Mouse (Mus musculus) MEL (cell line): ENCODE data around the gene Lpar3. TPM values are rescaled to one million over a fixed set of nuclear protein-coding genes. Genes with fewer than 3 reads are reported as not detected.

Experiments used
- DNase-seq: peaks from one replicate; pipeline ENCODE4 v3.0.0; 2011; ENCODE audit warnings: low read depth, low spot score
- H3K27ac ChIP-seq: 2 replicates; pipeline ENCODE4 v1.5.1; 2012; ENCODE audit warnings: low read depth, mild to moderate bottlenecking, control low read depth, low read length, moderate library complexity; ENCODE audit not compliant: control insufficient read depth
- H3K27me3 ChIP-seq, 2 experiments: fragments of 150-350 bp in 1 of 2; sonication (generic) in 1 of 2; 2 replicates each; pipeline ENCODE4 v1.6.1; 2012; ENCODE audit warnings: low read length in 2 of 2, mild to moderate bottlenecking in 2 of 2, improper control_type of control experiment in 1 of 2, moderate library complexity in 1 of 2; ENCODE audit not compliant: insufficient read depth in 2 of 2, control insufficient read depth in 1 of 2
- H3K36me3 ChIP-seq, 2 experiments: 2 replicates each; pipeline ENCODE4 v1.6.1; 2012 to 2014; ENCODE audit warnings: low read length in 2 of 2, improper control_type of control experiment in 1 of 2, inconsistent platforms in 1 of 2, mild to moderate bottlenecking in 1 of 2; ENCODE audit not compliant: insufficient read depth in 2 of 2, control insufficient read depth in 1 of 2
- H3K4me1 ChIP-seq, 2 experiments: fragments of 150-350 bp in 1 of 2; sonication (generic) in 1 of 2; 2 replicates each; pipeline ENCODE4 v1.6.1; 2012; ENCODE audit warnings: low read length in 2 of 2, improper control_type of control experiment in 1 of 2, mild to moderate bottlenecking in 1 of 2; ENCODE audit not compliant: insufficient read depth in 2 of 2, control insufficient read depth in 1 of 2
- H3K4me3 ChIP-seq, 2 experiments: fragments of 150-350 bp in 1 of 2; sonication (generic) in 1 of 2; 2 replicates each; pipeline ENCODE4 v1.5.1; 2012; ENCODE audit warnings: low read depth in 2 of 2, low read length in 2 of 2, mild to moderate bottlenecking in 2 of 2, moderate library complexity in 2 of 2, control low read depth in 1 of 2, improper control_type of control experiment in 1 of 2; ENCODE audit not compliant: control insufficient read depth in 1 of 2, insufficient read depth in 1 of 2
- H3K79me2 ChIP-seq: 2 replicates; pipeline ENCODE4 v1.6.1; 2012; ENCODE audit warnings: mild to moderate bottlenecking, low read length, moderate library complexity; ENCODE audit not compliant: control insufficient read depth, poor library complexity, insufficient read depth
- H3K9ac ChIP-seq: 2 replicates; pipeline ENCODE4 v1.6.1; 2012; ENCODE audit warnings: low read depth, mild to moderate bottlenecking, control low read depth, low read length, moderate library complexity; ENCODE audit not compliant: control insufficient read depth, poor library complexity, severe bottlenecking
- H3K9me3 ChIP-seq: fragments of 150-350 bp; sonication (generic); replicated peaks from 2 replicates; pipeline ENCODE4 v1.6.1; 2012; ENCODE audit warnings: mild to moderate bottlenecking, low read length, improper control_type of control experiment, moderate library complexity; ENCODE audit not compliant: insufficient read depth
- CHD1 ChIP-seq: IDR thresholded peaks from 2 replicates; pipeline ENCODE4 v1.6.1; 2012; ENCODE audit warnings: low read depth, mild to moderate bottlenecking, inconsistent platforms, low read length, improper control_type of control experiment
- CTCF ChIP-seq, 3 experiments: IDR thresholded peaks in 2 of 3; conservative IDR thresholded peaks in 1 of 3; 2 replicates each; pipeline ENCODE4 v1.5.1; 2011 to 2012; ENCODE audit warnings: low read length in 3 of 3, low read depth in 2 of 3, mild to moderate bottlenecking in 2 of 3, improper control_type of control experiment in 1 of 3, inconsistent platforms in 1 of 3, mixed read lengths in 1 of 3, moderate library complexity in 1 of 3; ENCODE audit not compliant: control insufficient read depth in 1 of 3, insufficient read depth in 1 of 3, poor library complexity in 1 of 3, severe bottlenecking in 1 of 3
- E2F4 ChIP-seq: IDR thresholded peaks from 2 replicates; pipeline ENCODE4 v1.6.1; 2011; ENCODE audit warnings: low read depth, low read length, improper control_type of control experiment, borderline replicate concordance
- ELF1 ChIP-seq: IDR thresholded peaks from 2 replicates; pipeline ENCODE4 v1.6.1; 2014; ENCODE audit warnings: low read depth, mild to moderate bottlenecking, inconsistent platforms, low read length, improper control_type of control experiment, moderate library complexity
- GATA1 ChIP-seq: IDR thresholded peaks from 2 replicates; pipeline ENCODE4 v1.6.1; 2011; ENCODE audit warnings: low read depth, low read length, improper control_type of control experiment
- HCFC1 ChIP-seq: IDR thresholded peaks from 2 replicates; pipeline ENCODE4 v1.6.1; 2012; ENCODE audit warnings: low read depth, mild to moderate bottlenecking, inconsistent platforms, low read length, improper control_type of control experiment, moderate library complexity
- JUND ChIP-seq: IDR thresholded peaks from 2 replicates; pipeline ENCODE4 v1.6.1; 2011; ENCODE audit warnings: low read depth, mild to moderate bottlenecking, improper control_type of control experiment, low read length
- KAT2A ChIP-seq: conservative IDR thresholded peaks from 2 replicates; pipeline ENCODE4 v1.6.1; 2012; ENCODE audit warnings: low read depth, low read length, improper control_type of control experiment, inconsistent platforms
- MAFK ChIP-seq: IDR thresholded peaks from 2 replicates; pipeline ENCODE4 v1.6.1; 2011; ENCODE audit warnings: low read depth, mild to moderate bottlenecking, low read length, improper control_type of control experiment, borderline replicate concordance
- MAZ ChIP-seq: IDR thresholded peaks from 2 replicates; pipeline ENCODE4 v1.6.1; 2012; ENCODE audit warnings: low read depth, mild to moderate bottlenecking, inconsistent platforms, low read length, improper control_type of control experiment
- MEF2A ChIP-seq: IDR thresholded peaks from 2 replicates; pipeline ENCODE4 v1.6.1; 2014; ENCODE audit warnings: low read depth, mild to moderate bottlenecking, inconsistent platforms, low read length, improper control_type of control experiment; ENCODE audit not compliant: poor library complexity, insufficient replicate concordance, severe bottlenecking; ENCODE audit errors: extremely low read depth
- MXI1 ChIP-seq: IDR thresholded peaks from 2 replicates; pipeline ENCODE4 v1.6.1; 2011; ENCODE audit warnings: mild to moderate bottlenecking, low read depth, low read length, improper control_type of control experiment
- NELFE ChIP-seq: IDR thresholded peaks from 2 replicates; pipeline ENCODE4 v1.6.1; 2011; ENCODE audit warnings: low read depth, low read length, improper control_type of control experiment
- NRF1 ChIP-seq: IDR thresholded peaks from 2 replicates; pipeline ENCODE4 v1.6.1; 2014; ENCODE audit warnings: low read depth, mild to moderate bottlenecking, inconsistent platforms, low read length, improper control_type of control experiment, moderate library complexity; ENCODE audit not compliant: poor library complexity, insufficient read depth, severe bottlenecking
- POLR2AphosphoS5 ChIP-seq: IDR thresholded peaks from 2 replicates; pipeline ENCODE4 v1.6.1; 2012; ENCODE audit warnings: low read depth, borderline replicate concordance, mild to moderate bottlenecking, inconsistent platforms, low read length, moderate library complexity, mixed read lengths
- RAD21 ChIP-seq: IDR thresholded peaks from 2 replicates; pipeline ENCODE4 v1.6.1; 2011; ENCODE audit warnings: mild to moderate bottlenecking, low read depth, low read length, improper control_type of control experiment
- RCOR1 ChIP-seq: IDR thresholded peaks from 2 replicates; pipeline ENCODE4 v1.6.1; 2012; ENCODE audit warnings: low read depth, mild to moderate bottlenecking, inconsistent platforms, low read length, improper control_type of control experiment
- SIN3A ChIP-seq: IDR thresholded peaks from 2 replicates; pipeline ENCODE4 v1.6.1; 2012; ENCODE audit warnings: low read length, improper control_type of control experiment, inconsistent platforms
- SMC3 ChIP-seq: IDR thresholded peaks from 2 replicates; pipeline ENCODE4 v1.6.1; 2011; ENCODE audit warnings: low read depth, low read length, improper control_type of control experiment
- TAL1 ChIP-seq: IDR thresholded peaks from 2 replicates; pipeline ENCODE4 v1.6.1; 2012; ENCODE audit warnings: mild to moderate bottlenecking, inconsistent platforms, low read length, moderate library complexity, mixed read lengths
- TBP ChIP-seq: IDR thresholded peaks from 2 replicates; pipeline ENCODE4 v1.8.0; 2011; ENCODE audit warnings: low read depth, low read length, improper control_type of control experiment
- TCF12 ChIP-seq: IDR thresholded peaks from 2 replicates; pipeline ENCODE4 v1.6.1; 2014; ENCODE audit warnings: low read depth, mild to moderate bottlenecking, inconsistent platforms, low read length, improper control_type of control experiment, moderate library complexity
- UBTF ChIP-seq: IDR thresholded peaks from 2 replicates; pipeline ENCODE4 v1.6.1; 2012; ENCODE audit warnings: low read depth, mild to moderate bottlenecking, inconsistent platforms, low read length, improper control_type of control experiment, moderate library complexity, borderline replicate concordance; ENCODE audit not compliant: insufficient read depth
- USF2 ChIP-seq, 2 experiments: IDR thresholded peaks; 2 replicates each; pipeline ENCODE4 v1.6.1; 2011 to 2012; ENCODE audit warnings: improper control_type of control experiment in 2 of 2, low read length in 2 of 2, borderline replicate concordance in 1 of 2, inconsistent platforms in 1 of 2, low read depth in 1 of 2, mild to moderate bottlenecking in 1 of 2; ENCODE audit not compliant: insufficient read depth in 1 of 2
- ZC3H11A ChIP-seq: IDR thresholded peaks from 2 replicates; pipeline ENCODE4 v1.6.1; 2012; ENCODE audit warnings: low read depth, mild to moderate bottlenecking, inconsistent platforms, low read length, improper control_type of control experiment
- ZKSCAN1 ChIP-seq: IDR thresholded peaks from 2 replicates; pipeline ENCODE4 v1.6.1; 2012; ENCODE audit warnings: low read depth, mild to moderate bottlenecking, inconsistent platforms, low read length, improper control_type of control experiment, moderate library complexity
- ZMIZ1 ChIP-seq: IDR thresholded peaks from 2 replicates; pipeline ENCODE4 v1.6.1; 2012; ENCODE audit warnings: low read depth, mild to moderate bottlenecking, inconsistent platforms, low read length, improper control_type of control experiment, moderate library complexity
- polyA plus RNA-seq, 2 experiments: library from polyadenylated mRNA; stranded (reverse) in 1 of 2; unstranded in 1 of 2; fragments of >175 nt in 1 of 2; fragments of >200 nt in 1 of 2; gene quantifications; 2 replicates each; pipeline versions ENCODE4 v1.2.1 to v1.2.4; 2012; ENCODE audit warnings: low replicate concordance in 2 of 2, low read depth in 1 of 2; ENCODE audit not compliant: insufficient read length in 2 of 2, insufficient read depth in 1 of 2, missing spikeins in 1 of 2
- total RNA-seq: library from RNA; depleted of rRNA; stranded (reverse); fragments of 300-350 nt; gene quantifications from 2 replicates; pipeline ENCODE4 v1.2.3, GENCODE M21; 2012

The Lpar3 gene
- total and polyA plus RNA-seq, 3 experiments, result not detected

GRCm38 (mm10) chr3:146326743-146327536 lies 106.2 kb downstream of the Lpar3 start:
- TF ChIP-seq GATA1, result no peak
- no peak for TF ChIP-seq SMC3
- no peak for TF ChIP-seq SIN3A
- TF ChIP-seq USF2 (IDR thresholded peaks at IDR 0.05; ENCODE audit: borderline replicate concordance in 1 of 2, insufficient read depth in 1 of 2, low read depth in 1 of 2, low read length in 2 of 2), result no peak
- TF ChIP-seq RCOR1, result no peak
- no peak for TF ChIP-seq MAFK
- no peak for TF ChIP-seq POLR2AphosphoS5
- TF ChIP-seq NRF1, result no peak
- no peak for TF ChIP-seq E2F4
- no peak for TF ChIP-seq ZKSCAN1
- TF ChIP-seq ELF1, result no peak
- no peak for TF ChIP-seq HCFC1
- no peaks in the 10 kb centered on the region for H3K9me3 ChIP-seq
- no peak overlapping the region for H3K27ac ChIP-seq
- peak; percentile 11 for DNase-seq
- peaks cover 0 to 5% of the 10 kb centered on the region in 2 experiments; a peak in 1 of 4 replicates for H3K27me3 ChIP-seq
- no peak overlapping the region; a peak in 2 of 4 replicates for H3K4me3 ChIP-seq
- H3K9ac ChIP-seq, result no peak overlapping the region
- peaks cover 0 to 4% of the 10 kb centered on the region in 2 experiments; a peak in 1 of 4 replicates for H3K4me1 ChIP-seq
- H3K36me3 ChIP-seq, result no peaks in the 10 kb centered on the region
- no peaks in the 10 kb centered on the region for H3K79me2 ChIP-seq

- peaks cover 0 to 4% of the 10 kb centered on the region in 2 experiments; a peak in 1 of 4 replicates for H3K4me1 ChIP-seq
- peak overlapping the region; percentile 44 to 84 for H3K4me3 ChIP-seq
- H3K9ac ChIP-seq, result peak overlapping the region; percentile 56
- H3K36me3 ChIP-seq, result no peaks in the 10 kb centered on the region
- peaks cover 0 to 5% of the 10 kb centered on the region in 2 experiments; a peak in 1 of 4 replicates for H3K27me3 ChIP-seq
- H3K79me2 ChIP-seq, result no peaks in the 10 kb centered on the region
- peak; percentile 92 for DNase-seq
- no peaks in the 10 kb centered on the region for H3K9me3 ChIP-seq
- no peak overlapping the region for H3K27ac ChIP-seq
- TF ChIP-seq MAZ, result no peak
- no peak for TF ChIP-seq KAT2A
- TF ChIP-seq JUND, result no peak
- TF ChIP-seq CTCF (IDR thresholded peaks at IDR 0.05 in 2 of 3, conservative IDR thresholded peaks at IDR 0.05 in 1 of 3; ENCODE audit: control insufficient read depth in 1 of 3, insufficient read depth in 1 of 3, low read depth in 2 of 3, low read length in 3 of 3, poor library complexity in 1 of 3, severe bottlenecking in 1 of 3), result peak; percentile 54 to 89 (median 70); a peak in 5 of 6 replicates
- no peak for TF ChIP-seq CHD1
- TF ChIP-seq RAD21, result peak; percentile 97
- no peak for TF ChIP-seq TBP
- TF ChIP-seq MXI1, result 0 out of 2 replicates have a peak, but pooled peaks have one; percentile 5
- no peak for TF ChIP-seq ZMIZ1
- peak; percentile 48 for TF ChIP-seq SIN3A
- TF ChIP-seq UBTF, result no peak
- no peak for TF ChIP-seq ELF1
- peak; percentile 68 for TF ChIP-seq ZC3H11A
- peak; percentile 31; the same call in 1 of the 2 replicates for TF ChIP-seq GATA1
- TF ChIP-seq USF2 (IDR thresholded peaks at IDR 0.05; ENCODE audit: borderline replicate concordance in 1 of 2, insufficient read depth in 1 of 2, low read depth in 1 of 2, low read length in 2 of 2), result no peak
- TF ChIP-seq TCF12, result no peak
- TF ChIP-seq MEF2A, result no peak
- TF ChIP-seq NELFE, result no peak
- peak; percentile 75 for TF ChIP-seq SMC3
- TF ChIP-seq TAL1, result no peak
- 0 out of 2 replicates have a peak, but pooled peaks have one; percentile 21 for TF ChIP-seq ZKSCAN1
These were observed 106.9 kb downstream of the Lpar3 start for GRCm38 (mm10) chr3:146327537-146328255.
